Mouse (Mus musculus) kidney, adult 10 weeks (tissue): ENCODE measurements around the gene Acsm2. TPM values are rescaled to one million over a fixed set of nuclear protein-coding genes. Genes with fewer than 3 reads are reported as not detected.

Source experiments
- polyA plus RNA-seq: library from polyadenylated mRNA; stranded (reverse); fragments of 350-450 nt; fragmentation: Illumina TruSeq; extraction: RNeasy Lipid Tissue Mini Kit (QIAGEN cat#74804); gene quantifications from one replicate; pipeline ENCODE4 v1.2.3, GENCODE M21; 2014; ENCODE audit warnings: low read depth, low replicate concordance

Gene Acsm2
- polyA plus RNA-seq, result 1,088 TPM

DNA sequence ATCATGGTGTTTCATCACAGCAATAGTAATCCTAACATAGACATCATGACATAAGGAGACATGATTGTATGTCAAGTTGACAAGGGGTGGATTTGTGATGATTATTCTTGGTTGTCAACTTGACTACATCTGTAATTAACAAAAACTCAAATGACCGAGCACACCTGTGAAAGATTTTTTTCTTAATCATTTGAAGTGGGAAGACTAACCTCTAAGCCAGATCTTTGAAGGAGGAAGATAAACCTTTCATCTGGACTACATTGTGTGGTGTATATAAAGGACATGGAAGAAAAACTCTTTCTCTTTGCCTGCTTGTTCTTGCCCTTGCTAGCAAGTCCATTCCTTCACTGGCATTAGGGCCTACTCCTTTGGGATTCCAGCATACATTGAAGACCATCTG is at the start of gene Acsm2:
Gene Acsm2 (plus strand): TSS at position 301 of the 400 bp plus-strand sequence.

DNA sequence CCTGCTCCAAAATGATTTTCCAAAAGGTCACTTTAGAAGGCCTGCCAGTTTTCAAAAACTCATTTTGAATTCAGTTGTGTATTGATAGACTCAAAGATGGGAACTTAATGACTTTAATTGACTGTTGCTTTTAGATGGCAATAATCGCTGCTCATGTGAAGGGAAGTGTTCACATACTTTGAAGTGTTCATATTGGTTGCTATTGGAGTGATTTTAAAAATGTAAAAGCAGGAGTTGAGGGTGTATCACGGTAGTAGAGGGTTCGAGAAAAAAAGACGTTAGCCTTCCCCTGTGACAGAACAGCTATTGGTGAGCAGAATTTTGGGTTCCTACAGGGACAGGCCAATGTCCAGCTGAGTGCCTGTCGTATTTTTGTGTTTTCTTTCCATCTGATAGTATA is 35.0 kb upstream of the Acsm2 start, which contains the start of gene Acsm5:
Gene Acsm5 (plus strand): TSS at position 301 of the 400 bp plus-strand sequence.

DNA sequence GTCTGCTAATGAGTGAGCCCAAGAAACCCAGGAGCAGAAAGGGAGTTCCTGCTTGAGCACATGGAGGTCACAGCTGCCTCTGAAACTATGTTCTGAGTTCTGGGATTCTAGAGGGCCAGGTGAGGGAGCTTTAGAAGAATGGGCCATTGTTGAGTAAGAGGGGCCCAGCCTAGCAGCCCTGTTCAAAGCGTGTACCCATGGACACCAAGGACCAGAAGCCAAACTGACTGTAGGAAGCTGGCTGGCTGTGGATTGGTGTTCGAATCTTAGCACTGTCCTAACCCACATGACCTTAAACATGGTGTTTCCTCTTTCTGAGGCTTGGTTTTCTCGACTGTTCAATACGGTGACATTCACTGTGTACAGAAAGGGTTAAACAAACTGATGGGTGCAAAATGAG is 30.8 kb upstream of the Acsm2 start, which contains the start of gene Pdilt:
Gene Pdilt (minus strand): TSS at position 101 of the 400 bp plus-strand sequence.

DNA sequence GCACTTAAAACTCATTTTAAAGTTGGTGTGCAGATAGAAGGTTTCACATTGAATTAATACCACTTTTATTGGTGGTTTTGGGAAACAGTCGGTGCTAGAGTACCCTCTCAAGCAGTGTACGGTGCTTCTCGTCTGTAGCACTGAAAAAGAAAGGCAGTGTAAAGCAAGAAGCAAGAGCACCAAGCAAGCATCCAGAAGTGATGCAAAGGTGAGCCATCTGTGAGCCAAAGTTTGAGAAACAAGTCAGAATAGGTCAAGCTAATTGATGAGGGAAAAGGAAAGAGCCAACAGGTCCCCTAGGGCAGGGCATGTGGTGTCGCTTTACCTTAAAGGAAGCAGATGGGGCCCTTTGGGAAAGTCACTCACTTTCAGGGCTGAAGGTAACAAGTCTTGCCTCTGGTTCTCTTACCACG is 52.5 kb downstream of the Acsm2 start, which contains the start of gene Acsm1:
Gene Acsm1 (plus strand): TSS at position 363 of the 413 bp plus-strand sequence.

Other genes with a start within 250 kb of the Acsm2 start
- 3.5 TPM for gene Gp2, start 95.1 kb upstream of the Acsm2 start, polyA plus RNA-seq
- gene Umod, start 75.1 kb upstream of the Acsm2 start, polyA plus RNA-seq, result 2,122 TPM
- 69.2 TPM for gene Acsm5, start 34.9 kb upstream of the Acsm2 start, polyA plus RNA-seq
- gene Pdilt, start 30.9 kb upstream of the Acsm2 start, polyA plus RNA-seq, result 16.1 TPM
- gene Acsm1, start 52.7 kb downstream of the Acsm2 start, polyA plus RNA-seq, result 103 TPM
- gene Acsm4, start 135.7 kb downstream of the Acsm2 start, polyA plus RNA-seq, result not detected
- 41.8 TPM for gene Thumpd1, start 166.5 kb downstream of the Acsm2 start, polyA plus RNA-seq
- gene Acsm3, start 206.6 kb downstream of the Acsm2 start, polyA plus RNA-seq, result 15.0 TPM
- 5.6 TPM for gene Rexo5, start 239.7 kb downstream of the Acsm2 start, polyA plus RNA-seq
- gene Eri2, start 239.7 kb downstream of the Acsm2 start, polyA plus RNA-seq, result 13.2 TPM